Mouse (Mus musculus): ENCODE measurements around the gene Gm21983.

GRCm38 (mm10) chr7:27119676-27120075, 61.2 kb downstream of the Gm21983 start, which contains the start of gene Cyp2f2:
- TF ChIP-seq CTCF (IDR thresholded peaks at IDR 0.05; ENCODE audit: extremely low read depth, insufficient read depth, low read length), result no peak
- no peak for TF ChIP-seq POLR2A (IDR thresholded peaks at IDR 0.05; ENCODE audit: extremely low read depth, insufficient read depth, low read length)
